Mouse (Mus musculus): ENCODE results near the gene Tsga10ip.
A peak's percentile ranks its signal among the peaks of the same experiment; 100 is the strongest.
"Not testable (repeated sequence)": the region's sequence is repeated elsewhere in the genome, so short reads cannot be mapped to it uniquely, and the experiment has no call there.

Gene Tsga10ip

GRCm38 (mm10) chr19:5424092-5424781 lies 21.9 kb upstream of the Tsga10ip start:
- no peak for DNase-seq (ENCODE audit: low read depth, low spot score)

DNA sequence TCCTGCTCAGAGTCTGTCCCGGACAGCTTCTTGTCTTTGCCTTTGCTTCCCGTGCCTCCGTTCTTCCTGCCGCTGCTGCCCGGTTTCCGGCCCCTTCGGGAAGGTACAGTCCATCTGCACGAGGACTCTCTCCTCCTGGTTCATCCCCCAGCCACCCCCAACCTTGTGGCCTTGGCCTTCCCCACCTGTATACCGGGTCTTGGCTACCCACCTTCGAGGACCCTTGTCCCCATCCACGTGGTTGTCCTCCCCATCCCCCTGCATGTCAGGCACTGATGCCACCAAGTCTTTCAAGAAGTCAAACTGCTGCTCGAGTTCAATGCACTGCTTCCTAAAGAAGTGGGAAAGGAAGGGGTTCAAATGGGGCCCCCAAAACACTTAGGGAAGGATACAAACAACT lies 21.2 kb upstream of the Tsga10ip start:
- no peak for DNase-seq (ENCODE audit: low read depth, low spot score)

DNA sequence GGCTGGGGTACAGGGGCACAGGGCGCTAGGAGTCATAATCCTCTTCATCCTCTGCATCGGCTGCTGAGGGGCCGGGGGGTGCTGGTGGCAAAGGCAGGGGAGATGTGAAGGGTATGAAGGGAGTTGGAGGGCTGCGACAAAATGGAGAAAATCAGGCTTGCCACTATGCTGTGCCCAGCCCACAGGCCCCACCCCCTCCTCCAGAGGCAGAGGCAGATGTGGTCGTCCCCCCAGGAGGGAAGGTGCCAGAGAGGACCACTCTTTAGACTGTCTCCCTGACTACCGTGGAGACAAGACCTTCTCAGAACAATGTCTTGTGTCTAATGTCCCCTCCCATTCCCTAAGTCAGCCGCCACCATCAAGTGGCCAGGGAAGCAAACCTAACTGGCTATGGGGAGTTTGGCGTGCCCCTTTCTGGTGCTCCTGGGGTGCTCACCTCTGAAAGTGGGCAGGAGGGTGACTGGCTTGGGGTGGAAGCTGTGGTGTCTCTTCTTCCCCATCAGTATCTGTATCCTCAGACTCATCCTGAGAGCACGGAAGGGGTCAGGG lies 20.6 kb upstream of the Tsga10ip start:
- DNase-seq (ENCODE audit: low read depth, low spot score): no peak

- DNase-seq (ENCODE audit: low read depth, low spot score): no peak
Observed at GRCm38 (mm10) chr19:5422267-5422666, 19.9 kb upstream of the Tsga10ip start.

GRCm38 (mm10) chr19:5421784-5422183 lies 19.5 kb upstream of the Tsga10ip start:
- DNase-seq (ENCODE audit: low read depth, low spot score): no peak

- DNase-seq (ENCODE audit: low read depth, low spot score): no peak
Observed at GRCm38 (mm10) chr19:5420579-5420978, 18.3 kb upstream of the Tsga10ip start.

GRCm38 (mm10) chr19:5419630-5420029 lies 17.3 kb upstream of the Tsga10ip start:
- no peak for DNase-seq (ENCODE audit: low read depth, low spot score)

DNA sequence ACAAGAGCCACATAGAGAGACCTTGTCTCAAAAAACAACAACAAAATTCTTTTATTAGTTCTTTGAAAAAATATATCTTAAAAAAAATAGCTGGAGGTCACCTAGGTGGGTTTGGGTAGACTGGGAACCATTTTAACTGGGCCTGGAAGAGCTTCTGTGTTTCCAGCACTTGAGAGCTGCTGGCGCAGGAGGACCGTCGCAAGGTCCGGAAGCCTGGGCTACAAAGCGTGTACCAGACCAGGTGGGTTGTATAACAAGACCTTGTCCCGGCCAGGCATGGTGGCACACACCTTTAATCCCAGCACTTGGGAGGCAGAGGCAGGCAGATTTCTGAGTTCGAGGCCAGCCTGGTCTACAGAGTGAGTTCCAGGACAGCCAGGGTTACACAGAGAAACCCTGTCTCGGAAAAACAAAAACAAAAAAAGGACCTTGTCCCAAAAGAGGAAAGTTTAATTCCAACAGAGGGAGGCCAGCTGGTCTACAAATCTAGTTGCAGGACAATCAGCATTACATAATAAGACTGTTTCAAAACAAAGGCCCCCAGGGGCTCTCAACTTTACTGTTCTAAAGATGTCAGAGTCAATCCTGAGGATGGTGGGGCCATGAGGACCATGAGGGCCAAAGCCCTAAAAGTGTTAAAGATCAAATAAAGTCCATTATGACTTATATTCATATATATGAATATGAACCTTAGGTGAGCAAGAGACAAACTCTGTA lies 16.6 kb upstream of the Tsga10ip start:
- DNase-seq (ENCODE audit: low read depth, low spot score): no peak

- DNase-seq (ENCODE audit: low read depth, low spot score): no peak
Observed at GRCm38 (mm10) chr19:5414534-5414957, 12.2 kb upstream of the Tsga10ip start.

DNA sequence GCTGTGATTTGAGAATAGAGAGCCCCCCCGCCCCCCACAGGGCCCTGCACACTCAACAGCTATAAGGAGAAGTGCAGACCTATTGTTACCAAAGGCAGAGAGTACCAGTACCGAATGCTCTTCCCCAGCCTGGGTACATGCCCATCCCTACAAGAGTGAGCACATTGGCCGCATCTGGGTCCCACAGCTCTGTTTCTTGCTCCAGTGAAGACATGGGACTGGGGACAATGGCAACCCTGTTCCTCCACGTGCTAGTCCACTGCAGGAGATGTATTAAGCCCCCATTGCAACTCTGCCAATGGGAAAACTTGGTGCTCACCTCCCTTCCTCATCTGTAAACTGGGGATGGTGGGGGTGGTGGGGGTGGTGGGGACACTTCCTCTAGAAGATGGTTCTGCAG lies 11.5 kb upstream of the Tsga10ip start:
- DNase-seq (ENCODE audit: low read depth, low spot score): no peak

DNA sequence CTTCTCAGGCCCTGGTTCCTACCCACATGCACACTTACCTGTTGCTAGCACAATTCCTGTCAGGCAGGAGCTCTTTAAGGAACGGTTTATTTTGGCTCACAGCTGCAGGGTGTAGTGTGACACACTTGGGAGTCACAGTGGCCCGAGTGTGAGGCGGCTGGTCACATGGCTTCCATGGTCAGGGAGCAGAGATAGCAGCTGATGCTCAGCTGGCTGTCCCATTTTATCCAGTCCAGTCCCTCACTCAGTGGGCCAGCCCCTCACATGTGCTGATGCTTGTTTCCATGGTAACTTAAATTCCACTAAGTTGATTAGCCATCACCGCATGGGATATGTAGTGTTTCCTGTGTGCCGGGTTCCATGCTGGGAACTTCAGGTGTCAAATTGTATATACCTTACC lies 9.6 kb upstream of the Tsga10ip start:
- no peak for DNase-seq (ENCODE audit: low read depth, low spot score)

- DNase-seq (ENCODE audit: low read depth, low spot score): no peak
Observed at GRCm38 (mm10) chr19:5410641-5411040, 8.3 kb upstream of the Tsga10ip start.

DNA sequence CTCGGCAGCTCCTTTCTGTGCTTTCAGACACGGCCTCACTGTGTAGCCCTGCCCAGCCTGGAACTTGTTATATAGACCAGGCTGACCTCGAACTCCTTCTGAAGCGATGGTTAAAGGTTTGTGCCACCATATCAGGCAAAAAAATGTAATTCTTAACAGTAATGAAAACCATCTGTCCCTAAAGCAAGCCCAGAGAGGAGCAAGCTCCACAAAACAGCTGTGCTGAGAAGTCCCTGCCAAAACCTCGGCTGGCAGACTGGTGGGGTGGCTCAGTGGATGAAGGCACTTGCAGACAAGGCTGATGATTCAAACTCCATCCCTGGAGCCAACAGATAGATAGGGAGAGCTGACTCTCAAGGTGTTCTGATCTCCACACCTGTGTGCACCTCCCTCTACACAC lies 6.7 kb upstream of the Tsga10ip start:
- no peak for DNase-seq (ENCODE audit: low read depth, low spot score)

GRCm38 (mm10) chr19:5408057-5409001 lies 6.0 kb upstream of the Tsga10ip start:
- no peak for DNase-seq (ENCODE audit: low read depth, low spot score)

GRCm38 (mm10) chr19:5407133-5407532 lies 4.8 kb upstream of the Tsga10ip start:
- DNase-seq (ENCODE audit: low read depth, low spot score): peak; percentile 58

DNA sequence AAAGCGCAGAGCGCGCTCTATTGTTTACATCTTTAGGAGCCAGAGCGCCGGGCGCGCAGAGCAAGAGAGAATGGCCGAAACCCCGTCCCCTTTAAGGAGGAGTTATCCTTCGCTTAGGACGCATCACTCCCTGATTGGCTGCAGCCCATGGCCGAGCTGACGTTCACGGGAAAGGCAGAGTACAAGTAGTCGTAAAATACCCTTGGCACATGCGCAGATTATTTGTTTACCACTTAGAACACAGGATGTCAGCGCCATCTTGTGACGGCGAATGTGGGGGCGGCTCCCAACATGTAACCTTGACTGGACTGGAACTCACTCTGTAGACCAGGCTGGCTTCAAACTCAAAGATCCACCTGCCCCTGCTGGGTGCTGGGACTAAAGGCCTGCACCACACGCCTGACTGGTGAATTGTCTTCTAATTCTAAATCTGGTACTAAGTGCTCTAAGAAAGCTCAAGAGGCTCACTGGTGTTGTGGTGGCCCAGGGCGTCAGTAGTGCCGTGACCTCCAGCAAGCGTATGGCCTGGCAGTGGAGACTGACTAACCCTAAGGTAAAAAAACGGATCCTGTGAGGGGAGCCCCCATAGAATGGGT lies 4.3 kb upstream of the Tsga10ip start:
- DNase-seq (ENCODE audit: low read depth, low spot score): peak; percentile 33

DNA sequence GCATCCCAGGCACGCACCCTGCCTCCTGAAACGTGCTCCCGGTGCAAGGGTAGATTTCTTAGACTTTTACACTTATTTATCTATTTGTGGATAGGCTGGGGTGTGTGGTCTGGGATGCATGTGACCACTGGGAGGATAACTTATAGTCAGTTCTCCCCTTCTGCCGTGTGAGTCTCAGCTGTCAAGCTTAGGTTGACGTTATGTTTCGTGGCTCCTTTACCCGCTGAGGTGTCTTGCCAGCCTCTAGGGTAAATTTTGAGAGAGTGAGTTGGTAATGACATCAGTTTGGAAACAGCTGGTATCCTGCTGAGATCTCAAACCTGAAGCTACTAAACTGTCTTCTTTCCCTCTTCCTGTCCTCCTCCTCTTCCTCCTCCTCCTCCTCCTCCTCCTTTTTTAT lies 3.6 kb upstream of the Tsga10ip start:
- DNase-seq (ENCODE audit: low read depth, low spot score): no peak

DNA sequence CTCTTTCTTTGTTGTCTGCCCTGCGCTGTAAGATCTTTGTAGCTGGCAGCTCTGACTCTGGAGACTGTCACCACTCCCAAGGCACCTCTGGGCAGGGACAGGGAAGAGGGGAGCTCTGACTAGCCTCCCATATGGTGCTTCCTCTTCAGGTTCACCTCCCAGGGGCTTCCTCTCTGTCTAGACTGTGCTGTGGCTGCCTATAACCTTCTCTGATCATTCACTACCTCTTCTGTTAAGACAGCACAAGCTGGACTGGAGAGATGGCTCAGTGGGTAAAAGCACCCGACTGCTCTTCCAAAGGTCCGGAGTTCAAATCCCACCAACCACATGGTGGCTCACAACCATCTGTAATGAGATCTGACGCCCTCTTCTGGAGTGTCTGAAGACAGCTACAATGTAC lies 1.3 kb downstream of the Tsga10ip start:
- not testable (repeated sequence) for DNase-seq (ENCODE audit: low read depth, low spot score)

DNA sequence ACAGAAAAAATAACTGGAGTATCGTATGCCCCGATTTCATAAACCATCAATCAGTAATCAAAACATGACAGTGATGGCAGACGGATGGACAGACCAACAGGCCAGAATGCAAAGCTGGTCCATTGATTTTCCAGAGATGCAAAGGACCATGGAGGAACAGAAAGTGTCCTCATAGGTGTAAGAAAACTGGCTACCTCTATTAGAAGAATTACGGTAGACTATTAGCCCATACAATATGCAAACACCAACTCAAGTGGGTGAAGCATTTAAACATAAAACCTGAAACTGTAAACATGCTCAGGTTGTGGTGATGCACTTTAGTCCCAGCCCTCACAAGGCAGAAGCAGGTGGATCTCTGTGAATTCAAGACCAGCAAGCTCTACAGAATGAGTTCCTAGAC lies 7.0 kb downstream of the Tsga10ip start:
- no peak for DNase-seq (ENCODE audit: low read depth, low spot score)

DNA sequence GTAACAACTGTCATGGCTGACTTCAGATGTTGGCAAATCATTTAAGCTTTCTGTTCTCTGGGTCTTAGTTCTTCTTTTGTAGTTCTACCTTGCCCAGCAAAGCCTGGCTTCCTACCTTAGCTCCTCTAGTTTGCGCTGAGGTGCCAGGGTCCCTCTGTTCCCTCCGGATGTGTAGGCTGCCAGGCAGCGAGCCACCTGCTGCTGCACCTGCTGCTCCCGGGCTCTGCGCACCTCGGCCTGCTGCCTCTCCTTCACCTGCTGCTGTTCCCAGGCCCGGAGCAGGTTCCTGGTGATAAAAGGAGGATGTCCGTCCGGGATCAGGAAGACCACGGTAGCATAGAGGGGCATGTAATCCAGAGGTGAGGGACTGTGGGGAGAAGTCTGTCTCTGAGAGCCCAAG lies 8.2 kb downstream of the Tsga10ip start:
- no peak for DNase-seq (ENCODE audit: low read depth, low spot score)

DNA sequence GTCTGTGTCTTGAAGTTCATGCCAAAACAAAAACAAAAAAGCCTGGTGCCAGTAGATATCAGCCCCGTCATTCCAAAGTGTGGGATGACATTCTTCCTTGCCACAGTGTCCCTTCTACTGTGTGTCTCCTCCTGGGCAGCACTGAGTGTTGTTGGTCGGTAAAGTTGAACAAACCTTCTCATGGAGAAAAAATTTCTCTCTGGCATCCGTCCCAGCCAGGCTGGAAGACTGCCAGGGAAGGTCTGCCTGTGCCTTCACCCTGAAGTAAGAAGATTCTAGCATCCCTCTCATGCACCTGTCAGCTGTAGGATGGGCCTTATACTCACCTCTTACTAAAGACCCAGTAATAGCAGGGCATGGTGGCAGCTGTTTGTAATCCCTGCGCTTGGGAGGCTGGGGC lies 9.4 kb downstream of the Tsga10ip start:
- no peak for DNase-seq (ENCODE audit: low read depth, low spot score)

DNA sequence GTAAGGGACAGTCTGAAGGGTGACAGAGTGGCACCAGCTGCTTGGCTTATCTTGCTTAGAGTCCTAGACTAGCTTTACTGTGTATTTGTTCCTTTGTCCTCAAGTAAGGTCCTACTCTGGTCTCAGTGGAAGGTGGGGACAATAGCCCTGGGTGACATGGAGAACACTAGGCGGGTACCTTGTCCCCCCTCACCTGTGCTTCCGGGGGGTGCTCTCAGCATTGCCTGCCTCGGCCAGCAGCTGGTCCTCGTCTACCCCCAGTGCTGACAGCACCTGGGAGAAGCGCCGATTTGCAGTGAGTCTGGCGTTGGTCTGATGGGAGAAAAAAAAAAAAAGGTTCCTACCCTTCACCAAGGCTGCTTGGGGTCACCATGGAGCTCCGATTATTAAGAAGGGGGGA lies 11.9 kb downstream of the Tsga10ip start:
- no peak for DNase-seq (ENCODE audit: low read depth, low spot score)
